Mouse (Mus musculus) liver, embryonic 16.5 days (tissue): ENCODE measurements around the gene Lrrc75a. TPM values are rescaled to one million over a fixed set of nuclear protein-coding genes. Genes with fewer than 3 reads are reported as not detected.

ENCODE experiments used
- ATAC-seq: fragments of 200-750 bp; cut with Nextera tagmentation; 2 replicates; pipeline ENCODE4 v1.8.0; 2017; ENCODE audit warnings: low read depth, mild to moderate bottlenecking, moderate number of reproducible peaks, moderate library complexity
- H3K27ac ChIP-seq: fragments of 300-500 bp; sonication (generic); 2 replicates; pipeline ENCODE4 v1.5.1; 2014; ENCODE audit warnings: mild to moderate bottlenecking, low read length
- H3K27me3 ChIP-seq: fragments of 300-500 bp; sonication (generic); 2 replicates; pipeline ENCODE4 v1.6.1; 2014; ENCODE audit warnings: low read depth, low read length, mixed read lengths; ENCODE audit not compliant: control insufficient read depth, insufficient read depth
- H3K36me3 ChIP-seq: fragments of 300-500 bp; sonication (generic); 2 replicates; pipeline ENCODE4 v1.6.1; 2014; ENCODE audit warnings: mild to moderate bottlenecking; ENCODE audit not compliant: control insufficient read depth, insufficient read depth
- H3K4me1 ChIP-seq: fragments of 300-500 bp; sonication (generic); 2 replicates; pipeline ENCODE4 v1.6.1; 2014; ENCODE audit warnings: low read depth, low read length, mixed read lengths; ENCODE audit not compliant: control insufficient read depth
- H3K4me2 ChIP-seq: fragments of 300-500 bp; sonication (generic); 2 replicates; pipeline ENCODE4 v1.6.1; 2014; ENCODE audit warnings: low read depth, low read length, mixed read lengths
- H3K4me3 ChIP-seq: fragments of 300-500 bp; sonication (generic); 2 replicates; pipeline ENCODE4 v1.5.1; 2014; ENCODE audit warnings: low read depth, mild to moderate bottlenecking, low read length
- H3K9ac ChIP-seq: fragments of 300-500 bp; sonication (generic); 2 replicates; pipeline ENCODE4 v1.6.1; 2014; ENCODE audit warnings: low read depth, low read length
- H3K9me3 ChIP-seq: fragments of 300-500 bp; sonication (generic); replicated peaks from 2 replicates; pipeline ENCODE4 v1.6.1; 2016; ENCODE audit warnings: low read length; ENCODE audit not compliant: control insufficient read depth
- WGBS: fragments of 180-500 bp; shearing (Covaris S2); extraction: QIAGEN DNeasy Blood & Tissue Kit; methylation state at CpG from one replicate; pipeline ENCODE4 v1.1.7; 2014; ENCODE audit not compliant: insufficient replicate concordance; 5-methylcytosine and 5-hydroxymethylcytosine counted together
- polyA plus RNA-seq: library from polyadenylated mRNA; unstranded; fragments of >200 nt; fragmentation: Nextera tagmentation; extraction: Ambion mirVana; gene quantifications from 2 replicates; pipeline ENCODE4 v1.2.1, GENCODE M21; 2015

The Lrrc75a gene
- polyA plus RNA-seq, 1 experiment from 2014 or later = 1.0 TPM

DNA sequence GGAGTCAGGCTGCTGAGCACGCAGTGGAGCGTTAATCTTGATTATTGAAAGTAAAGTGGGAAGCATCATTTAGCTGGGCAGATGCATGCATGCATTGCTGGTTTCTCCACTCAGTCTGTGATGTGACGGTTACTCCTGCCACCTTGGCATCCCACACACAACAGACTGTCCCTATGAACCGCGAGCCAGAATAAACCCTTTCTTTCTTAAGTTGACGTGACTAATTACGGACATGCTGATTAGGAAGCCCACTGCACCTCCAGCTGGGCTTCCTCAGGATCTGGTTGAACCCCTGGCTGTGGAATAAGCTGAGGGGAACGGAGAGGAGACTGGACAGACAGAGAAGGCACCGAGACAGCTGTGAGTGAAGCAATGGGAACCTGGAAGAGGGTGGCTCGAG, 35.7 kb downstream of the Lrrc75a start:
- Histone ChIP-seq H3K4me2 (no peak overlapping the region), H3K4me1 (no peaks in the 10 kb centered on the region; the same call in 1 of the 2 replicates), H3K27ac (no peak overlapping the region), H3K27me3 (no peaks in the 10 kb centered on the region), H3K36me3 (peaks cover 2% of the 10 kb centered on the region), H3K9me3 (no peaks in the 10 kb centered on the region), H3K4me3 (no peak overlapping the region), H3K9ac (no peak overlapping the region)
- no peak for ATAC-seq
- 77% methylated on average over 10 of the region's 10 CpGs for WGBS

DNA sequence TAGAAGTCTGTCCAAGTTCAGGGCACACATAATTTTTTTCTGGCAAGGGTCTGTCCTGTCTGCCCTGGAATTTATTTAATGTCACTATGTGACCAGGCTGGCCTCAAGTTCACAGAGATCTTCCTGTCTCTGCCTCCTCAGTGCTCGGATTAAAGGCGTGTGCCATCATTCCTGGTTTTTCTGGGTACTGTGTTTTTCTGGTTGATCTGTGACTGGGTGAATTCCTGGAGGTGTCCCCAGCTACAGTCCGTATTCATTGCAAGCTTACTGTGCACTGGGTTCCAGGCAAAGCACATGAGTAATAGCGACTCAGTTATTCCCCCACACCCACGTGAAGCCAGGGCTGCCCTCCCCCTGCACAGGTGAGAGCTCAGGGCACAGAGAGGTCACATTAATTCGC, 38.0 kb downstream of the Lrrc75a start:
- Histone ChIP-seq H3K4me2 (no peak overlapping the region), H3K9me3 (no peaks in the 10 kb centered on the region), H3K9ac (no peak overlapping the region), H3K36me3 (peaks cover 25% of the 10 kb centered on the region), H3K4me3 (no peak overlapping the region), H3K4me1 (peaks cover 6% of the 10 kb centered on the region), H3K27ac (no peak overlapping the region), H3K27me3 (no peaks in the 10 kb centered on the region)
- 73% methylated on average over 6 of the region's 6 CpGs for WGBS
- no peak for ATAC-seq

DNA sequence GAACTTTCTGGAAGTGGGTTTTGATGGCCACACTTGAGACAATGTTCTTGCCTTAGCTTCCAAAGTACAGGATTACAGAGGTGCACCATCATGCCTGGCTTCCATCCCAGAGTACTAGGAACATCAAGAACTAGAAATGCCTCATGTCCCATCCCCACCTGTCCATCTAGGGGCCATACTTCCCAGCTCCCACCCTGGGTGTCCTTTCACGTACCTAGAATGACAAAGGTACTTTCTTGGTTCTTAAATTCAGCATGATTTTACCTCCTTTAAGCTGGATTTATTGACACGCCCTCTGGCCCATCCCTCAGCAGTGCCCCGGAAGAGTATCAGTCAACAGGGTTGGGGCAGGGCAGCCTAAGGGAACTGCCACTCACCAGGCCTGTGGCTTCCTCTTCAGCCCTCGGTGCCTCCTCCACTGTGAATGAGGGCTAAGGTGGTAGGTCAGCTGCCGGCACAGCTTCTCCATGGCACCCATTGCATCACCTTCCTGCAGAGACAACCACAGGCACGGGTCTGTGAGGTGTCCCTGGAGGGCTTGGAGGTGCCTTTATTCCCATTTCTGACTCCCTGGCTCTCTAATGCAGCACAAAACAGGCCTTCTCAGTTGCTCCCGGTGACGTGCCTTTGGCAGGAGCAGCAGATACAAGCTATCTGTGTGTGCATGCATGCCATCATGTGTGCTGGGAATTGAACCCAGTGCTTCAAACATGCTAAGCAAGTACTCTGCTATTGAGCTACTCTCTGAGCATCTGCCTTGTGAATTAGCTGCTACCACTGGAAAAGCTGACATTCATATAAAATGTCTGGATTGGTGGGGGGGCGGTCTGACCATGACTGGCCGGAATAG, 39.3 kb downstream of the Lrrc75a start:
- peaks cover 37% of the 10 kb centered on the region for H3K36me3 ChIP-seq
- no peaks in the 10 kb centered on the region for H3K27me3 ChIP-seq
- H3K27ac ChIP-seq = no peak overlapping the region
- no peak overlapping the region for H3K4me2 ChIP-seq
- H3K4me3 ChIP-seq = no peak overlapping the region
- H3K4me1 ChIP-seq = peaks cover 19% of the 10 kb centered on the region
- H3K9me3 ChIP-seq = no peaks in the 10 kb centered on the region
- 0 out of 2 replicates have a peak, but pooled peaks have one; percentile 14 for ATAC-seq
- no peak overlapping the region for H3K9ac ChIP-seq
- 49% methylated on average over 10 of the region's 10 CpGs for WGBS

DNA sequence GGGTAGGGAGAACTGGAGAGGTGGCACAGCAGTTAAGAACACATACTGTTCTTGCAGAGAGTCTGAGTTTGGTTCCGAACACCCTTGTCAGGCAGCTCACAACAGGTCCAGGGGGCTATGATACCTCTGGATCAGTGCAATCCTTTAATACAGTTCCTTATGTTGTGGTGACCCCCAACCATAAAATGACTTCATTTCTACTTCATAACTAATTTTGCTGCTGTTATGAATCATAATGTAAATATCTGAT, 40.4 kb downstream of the Lrrc75a start:
- no peaks in the 10 kb centered on the region for H3K9me3 ChIP-seq
- no peak overlapping the region for H3K27ac ChIP-seq
- peaks cover 37% of the 10 kb centered on the region for H3K36me3 ChIP-seq
- no peak overlapping the region for H3K9ac ChIP-seq
- H3K27me3 ChIP-seq = no peaks in the 10 kb centered on the region
- no peak overlapping the region for H3K4me3 ChIP-seq
- 88% methylated on average over 1 of the region's 1 CpGs for WGBS
- ATAC-seq = no peak
- peaks cover 22% of the 10 kb centered on the region for H3K4me1 ChIP-seq
- H3K4me2 ChIP-seq = no peak overlapping the region

DNA sequence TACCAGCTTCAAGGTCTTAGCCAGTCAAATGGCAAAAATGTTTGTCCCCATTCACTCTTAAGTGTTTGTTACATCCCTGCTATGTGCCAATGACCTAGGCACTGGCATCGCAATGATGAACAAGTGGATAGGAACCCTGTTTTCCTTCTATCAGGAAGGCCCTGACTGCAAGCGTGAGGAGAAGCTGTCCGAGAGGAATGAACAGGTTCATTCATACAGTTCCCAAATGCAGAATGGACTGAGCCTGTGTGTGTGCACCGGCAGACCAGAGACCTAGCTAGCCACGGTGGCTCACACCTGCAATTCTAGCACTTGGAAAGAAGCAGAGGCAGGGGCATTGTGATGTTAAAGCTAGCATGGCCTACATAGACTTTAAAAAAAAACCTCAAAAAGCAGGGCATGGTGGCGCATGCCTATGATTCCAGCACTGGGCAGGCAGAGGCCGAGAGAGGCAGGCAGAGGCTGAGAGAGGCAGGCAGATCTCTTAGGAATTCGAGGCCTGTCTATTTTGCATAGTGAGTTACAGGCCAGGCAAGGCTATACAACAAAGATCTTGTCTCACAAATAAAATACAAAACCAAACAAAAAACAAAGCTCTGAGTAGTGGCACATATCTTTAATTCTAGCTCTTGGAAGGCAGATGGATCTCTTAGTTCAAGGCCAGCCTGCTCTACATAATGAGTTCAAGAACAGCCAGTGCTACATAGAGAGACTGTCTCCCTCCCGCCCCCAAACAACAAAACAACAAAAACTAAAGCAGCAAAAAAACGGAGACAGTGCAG, 41.0 kb downstream of the Lrrc75a start:
- Histone ChIP-seq H3K27ac (no peak overlapping the region), H3K9ac (no peak overlapping the region), H3K9me3 (no peaks in the 10 kb centered on the region), H3K36me3 (peaks cover 37% of the 10 kb centered on the region), H3K4me1 (peaks cover 22% of the 10 kb centered on the region), H3K4me3 (no peak overlapping the region), H3K27me3 (no peaks in the 10 kb centered on the region), H3K4me2 (no peak overlapping the region)
- no peak for ATAC-seq
- WGBS = 68% methylated on average over 10 of the region's 10 CpGs

DNA sequence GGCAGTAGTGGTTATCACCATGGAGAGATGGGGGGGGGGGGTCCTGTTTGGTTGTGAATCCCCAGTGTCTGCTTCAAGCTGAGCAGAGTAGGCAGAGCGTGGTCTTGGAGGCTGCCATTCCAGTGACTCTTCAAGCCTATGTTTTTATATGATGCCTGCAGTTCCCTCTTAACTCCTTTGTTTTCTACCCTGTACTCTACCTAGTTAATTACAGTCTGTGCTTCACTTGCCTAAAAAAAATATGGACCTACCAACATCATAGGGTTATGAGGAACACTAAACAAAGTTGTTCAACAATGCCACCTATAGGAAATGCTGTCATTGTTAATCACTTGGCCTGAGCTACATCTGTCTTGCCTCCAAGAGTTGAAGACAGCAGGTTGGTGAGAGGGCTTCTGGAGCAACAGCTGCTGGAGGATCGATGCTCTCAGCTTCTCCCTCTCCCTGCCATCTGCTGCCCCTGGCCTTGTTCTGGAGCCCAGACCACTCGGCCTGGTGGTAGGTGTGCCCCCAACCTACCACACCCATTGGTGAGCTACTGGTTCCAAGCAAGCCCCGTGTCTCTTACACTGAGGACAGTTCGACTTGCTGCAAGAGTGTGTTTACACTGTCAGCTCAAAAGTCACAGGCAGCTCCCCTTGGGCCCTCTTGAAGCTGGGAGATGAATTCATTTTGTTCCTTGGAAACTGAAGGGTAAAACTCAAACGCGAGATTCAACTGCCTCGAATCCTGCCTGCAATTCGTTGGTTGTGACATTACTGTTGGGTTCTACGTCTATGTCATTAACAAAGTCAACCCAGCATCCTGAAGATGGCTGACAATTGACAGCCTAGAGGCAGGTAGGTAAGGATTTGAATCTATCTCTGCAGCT, 41.8 kb downstream of the Lrrc75a start:
- WGBS = 54% methylated on average over 10 of the region's 10 CpGs
- Histone ChIP-seq H3K4me1 (peaks cover 27% of the 10 kb centered on the region), H3K27me3 (no peaks in the 10 kb centered on the region), H3K4me3 (no peak overlapping the region), H3K27ac (peak overlapping the region; percentile 16; the same call in 1 of the 2 replicates), H3K36me3 (peaks cover 37% of the 10 kb centered on the region), H3K9me3 (no peaks in the 10 kb centered on the region), H3K4me2 (no peak overlapping the region), H3K9ac (no peak overlapping the region)
- ATAC-seq = no peak

DNA sequence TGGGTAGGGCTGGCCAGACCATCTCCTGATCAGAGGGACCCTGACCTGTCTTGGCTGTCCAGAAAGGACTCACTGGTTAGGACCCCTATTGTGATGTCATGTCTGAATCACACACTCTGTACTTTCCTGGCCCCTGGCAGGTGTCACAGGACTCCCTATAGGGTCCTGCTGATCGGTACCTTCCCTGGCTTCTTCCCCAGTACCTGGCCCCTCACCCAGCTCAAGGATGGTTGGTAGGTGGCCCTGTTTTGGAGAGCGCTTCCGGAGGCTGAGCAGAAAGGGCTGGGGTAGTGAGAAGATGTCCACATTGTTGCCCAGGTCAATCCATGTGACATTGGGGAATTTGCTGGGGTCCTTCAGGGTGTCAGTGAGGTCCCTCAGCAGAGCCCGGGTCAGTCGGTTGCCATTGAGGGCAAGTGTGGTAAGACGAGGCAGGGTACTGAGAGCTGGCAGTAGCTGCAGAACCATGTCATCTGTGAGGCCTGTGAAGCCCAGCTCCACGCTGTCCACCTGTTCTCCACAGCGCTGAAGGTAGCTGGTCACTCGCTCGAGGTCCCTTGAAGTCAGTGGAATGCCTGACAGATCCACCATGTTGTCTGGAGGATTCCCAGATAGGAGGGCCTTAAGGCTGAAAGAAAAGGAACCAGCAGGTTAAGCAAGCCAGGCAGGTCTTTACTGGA, 42.6 kb downstream of the Lrrc75a start:
- ATAC-seq = no peak

DNA sequence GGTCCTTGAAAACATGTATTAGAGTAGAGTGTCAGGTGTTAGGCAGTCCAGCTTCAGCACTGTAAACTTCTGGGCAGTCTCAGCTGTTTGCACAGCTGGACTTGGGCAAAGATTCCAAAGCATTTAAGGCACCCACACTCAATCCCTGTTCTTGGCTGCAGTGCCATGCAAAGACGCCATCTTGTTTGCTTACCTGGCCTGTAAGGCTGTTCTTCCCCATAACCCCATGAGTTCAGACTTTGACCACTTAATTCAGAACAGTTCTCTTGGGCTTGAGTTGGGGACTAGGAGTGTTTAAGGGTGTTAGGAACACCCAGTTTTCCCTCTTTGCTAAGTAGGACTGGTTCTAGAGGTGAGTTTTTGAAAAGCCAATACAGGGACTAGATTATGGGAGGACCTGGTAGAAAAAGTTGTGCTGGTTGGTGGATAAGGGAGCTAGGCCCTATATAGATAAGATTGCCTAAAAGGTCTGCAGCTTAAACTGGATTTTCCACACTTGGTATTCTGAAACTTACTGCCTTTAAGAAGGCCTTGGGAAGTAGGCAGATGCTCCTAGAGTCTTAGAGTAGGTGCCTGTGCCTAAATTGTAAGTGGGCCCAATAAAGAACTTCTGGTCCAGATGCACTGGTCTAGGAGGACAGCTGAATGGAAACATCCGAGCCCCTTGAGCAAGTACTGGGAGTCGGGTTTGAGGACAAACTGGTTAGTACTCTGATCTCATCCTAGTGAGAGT, 43.3 kb downstream of the Lrrc75a start:
- no peaks in the 10 kb centered on the region for H3K9me3 ChIP-seq
- peak overlapping the region; percentile 88 for H3K4me3 ChIP-seq
- H3K27me3 ChIP-seq = no peaks in the 10 kb centered on the region
- peaks cover 37% of the 10 kb centered on the region for H3K36me3 ChIP-seq
- H3K9ac ChIP-seq = peak overlapping the region; percentile 21
- H3K4me2 ChIP-seq = peak overlapping the region; percentile 80
- peaks cover 27% of the 10 kb centered on the region for H3K4me1 ChIP-seq
- peak overlapping the region; percentile 45 for H3K27ac ChIP-seq
- ATAC-seq = no peak
- 26% methylated on average over 3 of the region's 3 CpGs for WGBS

More for the DNA sequence above, 42.6 kb downstream of the Lrrc75a start:
- H3K4me3 ChIP-seq = peak overlapping the region; percentile 88
- H3K9ac ChIP-seq = peak overlapping the region; percentile 21; the same call in 1 of the 2 replicates
- peak overlapping the region; percentile 80; the same call in 1 of the 2 replicates for H3K4me2 ChIP-seq
- no peaks in the 10 kb centered on the region for H3K27me3 ChIP-seq
- H3K36me3 ChIP-seq = peaks cover 37% of the 10 kb centered on the region
- H3K4me1 ChIP-seq = peaks cover 27% of the 10 kb centered on the region
- no peak overlapping the region; the same call in 1 of the 2 replicates for H3K27ac ChIP-seq
- H3K9me3 ChIP-seq = no peaks in the 10 kb centered on the region
- WGBS = 47% methylated on average over 10 of the region's 10 CpGs
